Mouse (Mus musculus) gastrocnemius, postnatal 14 days (tissue): Measurements from ENCODE around the gene Gm6993. TPM values are rescaled to one million over a fixed set of nuclear protein-coding genes. Genes with fewer than 3 reads are reported as not detected.
A peak's percentile ranks its signal among the peaks of the same experiment; 100 is the strongest.

Source experiments
- DNase-seq: peaks from one replicate; pipeline ENCODE4 v3.0.0; 2021; ENCODE audit warnings: mixed read lengths
- intact Hi-C: fragments of 180-260 bp; cut with DNase I; formaldehyde crosslinking; loops from one replicate; pipeline ENCODE4 v1.15.1; 2025; ENCODE audit warnings: low total_unique reads
- long read RNA-seq, 2 experiments: library from polyadenylated mRNA; stranded (forward); transcript quantifications; one replicate each; pipeline ENCODE4 v2.0.0; 2021
- total RNA-seq, 2 experiments: library from RNA; stranded (reverse); gene quantifications; 2 replicates each; pipeline ENCODE4 v1.2.3; 2021

Gene Gm6993
- total RNA-seq = not detected
- long read RNA-seq, experiment 1 = 0 reads
- long read RNA-seq, experiment 2 = 0 reads

GRCm38 (mm10) chr12:31240470-31240869 is at the start of gene Gm6993:
Gene Gm6993 (plus strand): TSS chr12:31240770.
- no peak for DNase-seq
- intact Hi-C loops = no loop called here

- intact Hi-C loops = no loop called here
Measured at GRCm38 (mm10) chr12:31191329-31191954, 49.1 kb upstream of the Gm6993 start.

GRCm38 (mm10) chr12:31202509-31202908 is 38.1 kb upstream of the Gm6993 start:
- intact Hi-C loops = no loop called here

More at GRCm38 (mm10) chr12:31191329-31191954, 49.1 kb upstream of the Gm6993 start:
- peak; percentile 85 for DNase-seq

GRCm38 (mm10) chr12:31203746-31204455 is 36.7 kb upstream of the Gm6993 start:
- no peak for DNase-seq
- intact Hi-C loops = no loop called here

More at GRCm38 (mm10) chr12:31202509-31202908, 38.1 kb upstream of the Gm6993 start:
- no peak for DNase-seq

GRCm38 (mm10) chr12:31204898-31205297 is 35.7 kb upstream of the Gm6993 start:
- DNase-seq = no peak
- intact Hi-C loops = no loop called here

- intact Hi-C loops = no loop called here
- DNase-seq = no peak
Measured at GRCm38 (mm10) chr12:31205983-31206633, 34.5 kb upstream of the Gm6993 start.

GRCm38 (mm10) chr12:31208766-31209165 is 31.8 kb upstream of the Gm6993 start:
- intact Hi-C loops = no loop called here

GRCm38 (mm10) chr12:31209377-31209805 is 31.2 kb upstream of the Gm6993 start:
- intact Hi-C loops = no loop called here
- DNase-seq = no peak

More at GRCm38 (mm10) chr12:31208766-31209165, 31.8 kb upstream of the Gm6993 start:
- DNase-seq = no peak

GRCm38 (mm10) chr12:31213556-31213955 is 27.0 kb upstream of the Gm6993 start:
- no peak for DNase-seq
- intact Hi-C loops = no loop called here

- no peak for DNase-seq
- intact Hi-C loops = no loop called here
Measured at GRCm38 (mm10) chr12:31215003-31215402, 25.6 kb upstream of the Gm6993 start.

GRCm38 (mm10) chr12:31217232-31217631 is 23.3 kb upstream of the Gm6993 start:
- no peak for DNase-seq

GRCm38 (mm10) chr12:31218774-31219173 is 21.8 kb upstream of the Gm6993 start:
- no peak for DNase-seq
- intact Hi-C loops = no loop called here

More at GRCm38 (mm10) chr12:31217232-31217631, 23.3 kb upstream of the Gm6993 start:
- intact Hi-C loops = no loop called here

GRCm38 (mm10) chr12:31221522-31221921 is 19.0 kb upstream of the Gm6993 start:
- intact Hi-C loops = no loop called here
- DNase-seq = no peak

- intact Hi-C loops = no loop called here
- no peak for DNase-seq
Measured at GRCm38 (mm10) chr12:31222282-31222681, 18.3 kb upstream of the Gm6993 start.

GRCm38 (mm10) chr12:31222741-31223140 is 17.8 kb upstream of the Gm6993 start:
- DNase-seq = no peak
- intact Hi-C loops = no loop called here

- intact Hi-C loops = no loop called here
- no peak for DNase-seq
Measured at GRCm38 (mm10) chr12:31225451-31225850, 15.1 kb upstream of the Gm6993 start.

GRCm38 (mm10) chr12:31227167-31227566 is 13.4 kb upstream of the Gm6993 start:
- no peak for DNase-seq
- intact Hi-C loops = no loop called here

GRCm38 (mm10) chr12:31228878-31229277 is 11.7 kb upstream of the Gm6993 start:
- intact Hi-C loops = no loop called here
- no peak for DNase-seq

GRCm38 (mm10) chr12:31232635-31233034 is 7.9 kb upstream of the Gm6993 start:
- DNase-seq = no peak
- intact Hi-C loops = no loop called here

GRCm38 (mm10) chr12:31235018-31235417 is 5.6 kb upstream of the Gm6993 start:
- intact Hi-C loops = no loop called here
- DNase-seq = no peak
